Mouse (Mus musculus) frontal cortex, postnatal 10 days (tissue): Measurements from ENCODE around the gene Ufd1.

ENCODE experiments used
- DNase-seq, 2 experiments: peaks; one replicate each; pipeline ENCODE4 v3.0.0; 2022; ENCODE audit warnings: low spot score in 2 of 2, mixed read lengths in 1 of 2

Ufd1 gene

DNA sequence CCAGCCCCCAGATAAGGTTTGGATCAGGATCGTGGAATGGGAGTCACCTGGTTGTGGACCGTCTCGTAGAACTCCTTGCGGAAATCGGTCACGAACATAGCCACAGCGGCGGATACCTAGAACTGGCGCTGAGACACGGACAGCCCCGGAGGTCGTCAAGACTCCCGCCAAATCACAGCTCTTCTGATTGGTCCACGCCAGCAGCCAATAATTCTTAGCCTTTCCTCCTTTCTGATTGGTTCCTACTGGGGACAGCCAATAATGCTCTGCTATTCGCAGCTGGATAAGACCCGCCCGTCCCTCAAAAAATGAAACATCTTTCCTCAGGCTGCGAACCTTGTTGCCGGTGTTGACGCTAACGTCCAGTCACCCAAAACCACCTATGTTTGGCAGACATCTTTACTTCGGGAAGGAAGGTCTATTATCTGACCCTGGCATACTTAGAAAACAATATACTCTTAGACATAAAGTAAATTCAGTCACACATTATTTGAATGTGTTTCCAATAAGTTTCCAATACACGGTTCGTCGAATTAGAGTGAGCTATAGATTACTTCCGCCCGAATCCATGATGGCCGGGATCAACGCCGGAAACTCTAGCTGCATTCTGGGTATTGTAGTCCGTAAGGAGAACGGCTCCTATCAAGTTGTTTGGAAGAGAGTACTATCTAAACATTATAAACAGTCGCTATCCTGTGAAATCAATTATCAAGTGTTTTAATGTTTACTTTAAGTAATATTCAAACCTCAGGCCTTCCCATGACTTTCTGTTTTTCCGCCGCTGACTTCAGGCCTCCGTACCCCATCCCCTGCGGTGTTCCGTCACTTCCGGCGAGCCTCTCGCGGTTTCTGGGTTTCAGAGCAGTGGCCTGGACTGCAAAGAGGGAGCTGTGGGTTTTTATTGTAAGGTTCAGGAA lies at the start of gene Ufd1, which contains the start of gene Cdc45:
Gene Ufd1, plus strand, starts transcription at position 312 of the 917 bp plus-strand sequence.
Gene Cdc45, minus strand, starts transcription at position 520 of the 917 bp plus-strand sequence.
- peak; percentile 86 to 89 for DNase-seq

DNA sequence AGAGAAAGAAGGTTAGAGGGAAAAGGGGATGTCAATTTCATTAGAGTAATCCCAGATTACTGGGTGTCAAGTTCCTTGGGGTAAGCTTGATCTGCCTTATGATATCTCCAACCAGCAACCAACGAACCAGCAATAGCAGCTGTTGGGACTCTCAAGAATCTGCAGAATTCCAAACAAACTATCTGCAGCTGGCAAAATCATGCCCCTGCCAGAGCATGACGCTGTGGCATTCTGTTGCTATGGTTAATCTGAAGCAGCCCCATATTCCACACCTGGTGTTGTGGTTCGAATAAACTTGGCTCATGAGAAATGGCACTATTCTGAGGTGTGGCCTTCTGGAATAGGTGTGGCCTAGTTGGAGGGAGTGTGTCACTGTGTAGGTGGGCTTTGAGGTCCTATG lies 48.6 kb upstream of the Ufd1 start:
- no peak for DNase-seq

DNA sequence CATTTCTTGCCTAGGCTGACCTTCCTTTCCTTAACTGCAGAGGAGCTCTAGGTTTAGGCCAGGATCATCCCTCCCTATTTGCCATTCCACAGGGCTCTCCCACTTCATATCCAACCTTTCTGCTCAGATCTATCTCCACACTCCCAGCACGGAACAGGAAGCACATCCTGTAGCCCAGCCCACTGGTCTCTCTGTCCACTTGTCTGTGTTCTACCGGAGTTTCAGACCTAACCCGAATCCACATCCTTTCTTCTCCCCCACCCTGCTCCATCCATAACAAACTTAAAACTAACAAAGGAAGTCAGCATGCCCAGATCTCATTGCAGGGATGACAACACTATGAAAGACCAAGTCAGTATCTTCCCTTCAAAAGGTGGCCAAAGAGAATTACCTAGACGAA lies 45.2 kb upstream of the Ufd1 start:
- DNase-seq, result no peak

DNA sequence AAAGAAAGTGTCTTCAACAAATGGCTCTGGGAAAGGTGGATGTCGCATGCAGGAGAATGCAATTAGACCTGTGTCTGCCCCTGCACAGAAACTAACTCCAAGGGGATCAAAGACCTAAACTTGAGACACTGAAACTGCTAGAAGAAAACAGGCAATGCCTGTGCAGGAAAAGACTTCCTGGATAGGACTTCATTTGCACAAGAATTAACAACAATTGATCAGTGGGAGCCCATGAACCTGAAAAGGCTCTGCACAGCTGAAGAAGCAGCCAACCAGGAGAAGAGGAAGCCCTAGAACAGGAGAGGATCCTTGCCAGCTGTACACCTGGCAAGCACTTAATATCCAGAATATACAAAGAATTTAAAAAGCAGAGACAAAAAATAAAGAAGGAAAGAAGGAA lies 42.1 kb upstream of the Ufd1 start:
- no peak for DNase-seq

DNA sequence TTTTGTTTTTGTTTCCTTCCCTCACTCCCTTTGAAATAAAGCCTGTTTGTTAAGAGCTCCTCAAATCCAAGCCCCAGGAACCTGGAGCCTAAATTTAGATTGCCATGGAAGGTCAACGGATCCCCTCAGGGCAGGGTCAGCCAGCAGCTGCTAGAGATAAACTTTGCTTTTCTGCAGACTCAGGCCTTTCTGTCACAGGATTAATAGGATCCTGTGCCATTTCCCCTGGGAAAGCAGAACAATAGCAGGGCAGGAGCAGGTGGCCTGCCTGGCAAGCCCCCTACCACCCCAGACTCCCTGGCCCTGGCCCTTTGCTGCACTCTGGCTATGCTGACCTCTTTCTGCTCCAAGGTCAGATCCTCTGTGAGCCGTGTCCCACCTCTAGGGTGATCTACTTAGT lies 37.6 kb upstream of the Ufd1 start:
- DNase-seq, result no peak

DNA sequence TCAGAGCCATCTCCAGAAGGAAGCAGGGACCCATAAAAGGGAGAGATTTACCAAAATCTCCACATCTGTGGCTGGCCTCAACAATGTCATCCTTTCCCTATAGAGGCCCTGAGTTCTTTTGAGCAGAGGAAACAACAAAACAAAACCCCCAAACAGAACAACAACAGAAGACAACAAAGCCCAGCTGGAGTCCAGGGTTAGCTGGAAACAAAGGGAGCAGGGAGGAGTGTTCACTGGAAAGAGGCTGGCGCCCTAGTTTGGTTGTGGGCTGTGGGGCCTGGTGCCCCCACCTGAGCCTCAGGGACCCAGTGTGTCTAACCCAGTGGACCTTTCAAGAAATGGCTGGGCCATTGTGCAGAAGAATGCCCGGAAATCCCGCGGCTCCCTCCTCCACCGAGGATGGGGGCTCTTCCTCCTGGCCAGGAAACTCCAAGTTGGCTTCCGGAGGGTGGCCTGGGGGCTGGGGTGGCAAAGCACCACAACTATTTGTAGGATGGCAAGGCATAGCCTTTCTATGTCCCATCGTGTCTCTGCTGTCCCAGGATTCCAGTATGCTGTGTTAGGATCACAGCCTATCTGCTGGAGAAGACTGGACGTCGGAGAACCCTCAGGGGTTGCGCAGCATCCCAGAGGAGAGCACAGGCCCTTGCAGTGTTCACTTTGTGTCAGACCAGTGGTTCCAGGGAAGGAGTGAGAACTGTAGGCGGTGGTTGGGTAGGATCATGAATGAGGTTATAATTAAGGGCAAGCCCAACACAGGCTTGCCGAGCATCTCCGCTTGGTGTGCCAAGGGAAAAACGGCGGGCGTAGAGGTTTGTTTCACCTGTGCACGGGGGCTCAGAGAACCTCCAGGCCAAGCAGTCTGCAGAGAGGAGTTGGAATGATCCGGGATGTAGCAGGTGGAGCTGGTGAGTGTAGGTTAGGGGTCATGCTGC lies 35.7 kb upstream of the Ufd1 start:
- DNase-seq, result no peak

DNA sequence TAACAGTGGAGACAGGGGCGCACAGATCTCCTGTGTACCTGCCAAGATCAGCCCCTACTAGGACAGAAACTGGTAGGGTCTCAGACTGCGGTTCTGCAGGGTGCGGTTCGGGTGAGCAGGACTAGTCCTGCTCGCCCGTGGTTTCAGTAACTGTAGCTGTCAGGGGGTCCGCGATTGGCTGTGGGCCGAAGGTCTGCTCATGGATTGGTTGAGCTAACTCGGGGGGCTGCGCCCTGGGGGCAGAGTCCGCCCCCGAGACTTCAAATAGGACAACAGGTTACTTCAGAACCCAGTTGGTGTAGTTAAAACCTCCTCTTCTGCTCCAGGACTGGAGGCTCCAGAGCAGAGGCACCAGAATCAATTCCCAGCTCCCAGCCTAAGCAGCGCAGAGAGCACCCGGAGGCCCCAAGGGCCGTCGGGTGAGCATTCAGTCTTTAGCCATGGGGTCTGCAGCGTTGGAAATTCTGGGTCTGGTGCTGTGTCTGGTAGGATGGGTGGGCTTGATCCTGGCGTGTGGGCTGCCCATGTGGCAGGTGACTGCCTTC lies 35.0 kb upstream of the Ufd1 start, which contains the start of gene Cldn5:
Gene Cldn5, plus strand, starts transcription at position 292 of the 545 bp plus-strand sequence.
- DNase-seq, result peak in 1 of 2 experiments; percentile 27

DNA sequence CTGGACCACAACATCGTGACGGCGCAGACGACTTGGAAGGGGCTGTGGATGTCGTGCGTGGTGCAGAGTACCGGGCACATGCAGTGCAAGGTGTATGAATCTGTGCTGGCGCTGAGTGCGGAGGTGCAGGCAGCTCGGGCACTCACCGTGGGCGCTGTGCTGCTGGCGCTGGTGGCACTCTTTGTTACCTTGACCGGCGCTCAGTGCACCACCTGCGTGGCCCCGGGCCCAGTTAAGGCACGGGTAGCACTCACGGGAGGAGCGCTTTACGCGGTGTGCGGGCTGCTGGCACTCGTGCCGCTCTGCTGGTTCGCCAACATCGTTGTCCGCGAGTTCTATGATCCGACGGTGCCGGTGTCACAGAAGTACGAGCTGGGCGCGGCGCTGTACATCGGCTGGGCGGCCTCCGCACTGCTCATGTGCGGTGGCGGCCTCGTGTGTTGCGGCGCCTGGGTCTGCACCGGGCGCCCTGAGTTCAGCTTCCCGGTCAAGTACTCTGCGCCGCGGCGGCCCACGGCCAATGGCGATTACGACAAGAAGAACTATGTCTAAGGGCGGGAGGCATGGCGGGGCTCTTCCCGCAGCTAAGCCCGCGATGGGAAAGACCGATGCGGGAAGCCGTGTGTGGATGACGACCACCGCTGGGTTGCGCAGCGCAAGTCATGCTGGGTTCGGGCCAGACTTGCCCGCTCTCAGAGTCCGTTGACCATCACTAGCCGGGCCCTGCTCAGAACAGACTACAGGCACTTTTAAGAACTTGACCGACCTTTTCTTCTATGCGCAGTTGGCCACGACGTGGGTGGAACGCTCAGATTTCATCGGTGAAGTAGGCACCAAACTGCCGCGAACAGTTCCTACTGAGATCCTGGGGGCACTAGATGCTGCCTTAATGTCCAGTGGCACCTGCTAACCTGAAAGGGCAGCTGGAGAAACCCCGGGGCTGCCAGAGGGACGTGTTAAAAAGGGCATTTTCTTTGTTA lies 34.2 kb upstream of the Ufd1 start:
- no peak for DNase-seq

DNA sequence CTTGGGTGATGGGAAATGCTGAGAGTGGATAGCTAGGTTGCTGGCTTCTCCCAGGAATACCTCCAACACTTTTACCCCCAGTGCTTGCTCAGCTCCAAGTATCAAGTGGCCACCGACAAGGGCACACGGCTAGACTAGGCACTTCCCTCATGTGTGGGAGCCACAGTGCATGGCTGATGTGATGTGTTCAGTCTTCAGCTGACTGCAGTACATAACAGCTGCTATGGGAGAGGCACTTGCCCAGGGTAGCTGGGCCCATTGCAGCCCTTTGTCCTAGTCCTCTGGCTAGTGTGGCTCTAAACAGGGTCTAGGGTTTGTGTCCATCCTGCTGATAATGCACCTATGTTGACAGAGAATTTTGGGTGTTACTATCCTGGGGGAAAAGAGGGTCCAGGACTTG lies 33.1 kb upstream of the Ufd1 start:
- no peak for DNase-seq

DNA sequence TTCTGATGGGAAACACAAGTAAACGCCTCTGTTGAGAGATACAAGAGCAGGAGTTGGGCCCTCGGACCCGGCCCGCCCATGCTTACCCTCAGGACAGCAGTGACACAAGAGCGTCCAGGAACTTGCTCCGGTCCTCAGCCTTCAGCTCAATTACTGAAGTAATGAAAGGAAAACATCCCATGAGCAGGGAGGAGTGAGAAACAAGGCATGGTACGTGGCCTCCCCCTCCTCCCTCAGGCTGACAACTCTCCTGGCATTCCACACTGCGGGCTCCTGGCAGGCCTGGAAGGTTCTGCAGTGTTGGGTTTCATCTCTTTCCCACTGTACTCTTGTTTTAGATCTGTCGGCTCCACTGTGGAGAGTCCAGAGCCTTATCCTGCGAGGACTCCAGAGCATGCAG lies 29.8 kb upstream of the Ufd1 start:
- DNase-seq, result no peak

DNA sequence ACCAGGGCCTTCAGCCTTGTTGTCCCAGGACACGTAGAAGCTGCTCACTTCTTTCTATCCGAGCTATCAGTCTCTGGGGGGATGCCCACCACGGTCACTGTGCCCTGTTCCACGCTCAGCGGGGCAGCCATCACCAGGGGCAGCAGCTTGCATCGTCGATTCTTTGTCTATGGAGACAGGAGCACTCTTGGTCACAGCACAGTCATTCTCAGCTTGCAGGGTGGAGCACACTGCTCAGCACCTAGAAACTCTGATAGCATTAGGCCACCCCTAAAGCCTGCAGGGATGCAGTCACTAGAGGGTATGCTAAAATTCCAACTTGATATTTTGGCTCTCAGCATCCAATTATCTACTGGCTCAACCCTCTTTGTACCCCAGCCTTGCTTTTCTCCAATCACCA lies 26.6 kb upstream of the Ufd1 start:
- no peak for DNase-seq

DNA sequence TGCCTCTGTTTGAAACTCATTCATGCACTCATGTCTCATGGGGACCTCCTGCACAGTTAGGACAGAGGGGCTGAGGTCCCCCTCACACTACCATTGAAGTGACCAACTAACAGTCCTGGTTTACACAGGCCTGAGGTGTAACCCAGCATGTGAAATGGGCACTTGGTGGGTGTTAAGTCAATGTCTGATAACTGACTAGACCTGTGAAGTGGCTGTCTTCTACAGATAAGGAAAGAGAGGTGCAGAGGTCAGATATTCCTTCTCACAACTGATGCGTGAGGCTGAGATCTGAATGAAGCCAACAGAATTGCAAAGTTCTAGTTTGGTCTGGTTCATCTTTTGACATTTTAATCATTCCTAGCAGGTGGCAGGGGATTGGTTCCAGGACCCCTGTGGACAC lies 26.1 kb upstream of the Ufd1 start:
- no peak for DNase-seq

DNA sequence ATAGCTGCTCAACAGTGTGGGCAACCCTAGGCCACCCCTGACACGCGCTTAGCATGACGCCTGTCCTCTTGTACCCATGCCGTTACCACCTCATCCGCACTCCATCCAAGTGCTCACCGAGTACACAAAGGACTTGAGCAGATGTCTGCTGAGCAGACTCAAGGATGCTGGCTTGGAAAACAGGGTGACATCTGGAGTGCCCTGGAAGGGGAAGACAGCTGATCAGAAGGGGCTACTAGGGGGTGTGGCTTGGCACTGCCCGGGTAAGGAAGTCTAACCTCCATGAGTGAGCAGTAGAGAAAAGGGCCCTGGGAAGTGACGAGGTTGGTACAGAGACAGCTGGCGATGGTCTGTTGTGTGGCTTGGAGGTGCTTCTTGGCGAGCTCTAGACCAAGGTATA lies 24.9 kb upstream of the Ufd1 start:
- DNase-seq, result no peak

DNA sequence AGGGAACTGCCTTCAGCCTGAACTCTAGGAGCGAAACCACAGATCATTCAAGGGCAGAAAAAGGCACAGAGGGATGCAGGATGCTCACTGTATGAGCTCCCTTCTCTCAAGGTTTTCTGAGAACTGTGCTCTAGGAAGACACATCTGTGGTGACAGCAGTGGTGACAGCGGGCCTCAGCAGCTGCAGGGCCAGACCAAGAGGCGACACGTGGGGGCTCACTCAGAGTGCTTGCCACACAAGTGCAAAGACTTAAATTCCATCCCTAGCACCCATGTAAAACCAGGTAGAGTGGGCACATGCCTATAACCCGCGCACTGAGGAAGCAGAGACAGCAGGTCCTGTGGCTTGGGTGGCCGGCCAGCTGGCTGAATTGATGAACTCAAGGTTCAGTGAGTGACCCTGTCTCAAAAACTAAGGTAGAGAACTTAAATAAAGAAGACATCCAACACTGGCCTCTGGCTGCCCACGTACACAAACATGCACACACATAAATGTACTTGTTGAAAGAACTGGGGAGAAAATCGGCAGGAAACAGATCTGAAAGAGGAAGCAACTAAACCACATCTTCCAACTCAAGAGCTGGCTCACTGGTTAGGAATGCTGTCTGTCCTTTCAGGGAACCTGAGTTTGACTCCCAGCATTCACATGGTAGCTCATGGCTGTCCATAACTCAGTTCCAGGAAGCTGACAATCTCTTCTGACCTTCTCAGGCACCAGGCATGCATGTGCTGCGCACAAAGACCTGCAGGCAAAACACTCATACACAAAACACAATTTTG lies 22.8 kb upstream of the Ufd1 start:
- DNase-seq, result no peak

DNA sequence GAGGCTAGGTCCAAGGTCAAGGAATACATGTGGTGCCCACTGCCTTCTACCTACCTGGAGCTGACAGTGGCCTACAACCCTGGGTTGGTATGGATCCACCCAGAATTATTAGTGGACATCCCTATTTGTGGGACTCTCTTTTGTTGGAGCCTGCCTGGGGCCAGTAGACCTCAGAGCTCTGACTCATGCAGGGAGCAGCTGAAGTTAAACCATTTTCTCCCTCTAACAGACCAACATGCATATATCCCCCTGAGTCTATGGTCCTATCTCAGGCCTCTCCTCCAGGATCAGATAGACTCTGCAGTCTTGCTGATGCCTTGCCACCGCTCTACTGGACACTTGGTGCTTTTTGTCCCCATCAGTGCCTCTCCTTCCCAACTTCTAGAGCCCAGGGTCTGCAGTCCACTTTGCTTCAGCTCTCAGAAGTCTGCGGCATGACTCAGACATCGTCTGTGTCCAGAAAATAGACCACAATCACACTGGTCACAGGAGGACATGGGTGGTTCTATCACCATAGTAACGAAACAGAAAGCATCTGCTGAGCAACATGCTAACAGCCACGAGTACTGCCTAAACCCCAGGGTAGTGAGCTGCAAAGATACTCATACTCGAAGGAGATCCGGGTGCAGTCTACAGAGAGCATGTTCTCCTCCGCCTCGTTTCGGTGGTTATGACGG lies 16.2 kb upstream of the Ufd1 start:
- DNase-seq, result peak in 1 of 2 experiments; percentile 25

DNA sequence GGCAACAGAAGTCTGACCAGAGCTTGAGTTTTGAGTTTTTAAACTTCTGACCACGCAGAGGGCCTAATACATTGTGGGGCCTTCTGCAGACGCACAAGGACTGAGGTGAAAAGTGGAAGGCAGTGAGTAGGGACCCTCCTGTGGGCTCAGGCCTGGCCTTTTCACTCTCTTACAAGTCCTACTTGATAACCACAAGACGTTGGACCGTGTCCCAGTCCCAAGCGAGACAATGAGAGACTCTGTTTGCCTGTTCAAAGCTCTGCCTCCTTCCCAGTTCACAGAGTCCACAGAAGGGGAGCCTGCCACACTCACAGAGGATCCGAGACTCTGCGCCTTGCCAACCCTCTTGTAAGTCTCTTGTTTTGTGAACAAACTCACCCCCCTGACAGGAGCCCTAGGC lies 14.9 kb upstream of the Ufd1 start:
- DNase-seq, result no peak

DNA sequence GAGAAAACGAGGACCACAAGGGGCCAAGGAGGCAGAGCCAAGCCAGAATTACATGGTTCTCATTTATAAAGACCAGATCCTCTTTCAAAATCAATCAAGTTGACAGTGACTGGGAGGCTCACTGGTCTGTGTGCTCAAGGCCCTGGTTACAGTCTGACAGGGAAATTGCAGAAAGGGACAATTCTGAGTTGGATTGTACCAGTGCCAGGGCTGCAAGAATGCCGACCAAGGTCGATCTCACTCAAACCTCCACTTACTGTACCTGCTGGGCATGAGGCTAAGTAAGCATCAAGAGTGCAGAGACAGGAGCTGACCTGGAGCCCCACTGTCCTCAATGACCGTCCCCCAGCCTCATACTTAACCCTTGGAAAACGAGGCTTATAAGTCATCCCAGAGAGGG lies 13.4 kb upstream of the Ufd1 start:
- no peak for DNase-seq

DNA sequence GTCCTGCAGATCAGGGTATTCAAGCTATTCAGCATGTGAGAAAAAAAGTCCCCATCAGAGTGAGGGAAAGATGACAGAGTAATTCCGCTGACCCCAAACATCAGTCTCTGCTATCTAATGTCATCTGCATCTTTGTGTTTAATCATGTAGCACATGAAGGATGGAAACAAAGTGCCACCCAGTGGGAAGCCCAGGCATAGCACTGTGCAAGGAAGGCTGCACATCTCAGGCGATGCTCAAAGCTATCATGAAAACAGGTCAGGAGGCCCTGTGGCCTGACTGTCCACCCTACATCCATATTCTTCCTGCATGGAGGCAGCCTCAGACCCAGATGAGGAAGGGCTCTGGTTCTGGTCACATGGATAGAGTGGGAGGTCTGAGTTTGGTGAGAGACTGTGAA lies 12.7 kb upstream of the Ufd1 start:
- peak; percentile 56 to 69 for DNase-seq

DNA sequence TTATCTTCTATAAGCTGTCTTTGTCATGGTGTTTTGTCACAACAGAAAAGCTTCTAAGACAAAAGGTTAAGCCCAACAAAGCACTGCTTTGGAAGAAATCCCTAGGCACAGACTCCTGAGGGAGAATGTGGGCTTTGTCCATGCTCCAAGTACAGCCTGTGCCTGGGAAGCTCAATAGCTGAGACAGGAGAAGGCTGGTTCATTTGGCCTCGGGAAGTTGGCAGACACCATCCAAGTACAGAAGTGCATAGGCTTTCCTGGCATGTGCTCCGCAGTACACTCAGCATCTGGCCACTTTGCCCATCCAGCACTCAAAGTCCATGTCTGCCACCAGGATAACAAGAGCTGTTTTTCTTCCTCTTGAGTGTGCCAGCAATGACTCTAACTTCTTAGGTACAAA lies 5.8 kb upstream of the Ufd1 start:
- no peak for DNase-seq

DNA sequence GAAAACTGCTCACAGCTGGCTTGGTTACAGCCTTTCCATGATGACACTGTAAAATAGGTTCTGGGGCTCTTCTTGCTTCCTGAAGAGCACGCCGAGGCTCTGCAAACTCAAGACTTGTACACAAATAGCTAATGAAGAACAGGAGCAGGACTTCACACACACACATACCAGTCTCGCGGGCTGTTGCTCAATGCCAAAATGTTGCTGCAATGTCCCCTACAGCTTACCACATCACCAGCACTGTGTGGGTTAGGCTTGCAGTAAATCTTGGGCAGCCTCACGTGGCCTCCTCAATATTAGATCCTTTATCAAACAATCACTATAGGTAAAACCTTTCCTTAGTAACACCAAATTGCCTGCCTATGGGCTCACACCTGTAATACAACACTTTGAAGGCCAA lies 2.6 kb upstream of the Ufd1 start:
- no peak for DNase-seq
